In genomic region chr9:106499667-106500066, GRCm38 (mm10) we compare ENCODE assay signal across 38 mouse cellular contexts. TPM values are rescaled to one million over a fixed set of nuclear protein-coding genes. Genes with fewer than 3 reads are reported as not detected.
"Had no signal": no experiment of that assay in that cellular context is flagged by ENCODE, and none has a peak within 500 bp of the region (broad histone marks: within the 10 kb centered on the region; RNA-seq: fewer than 3 reads in every experiment).

Gene Iqcf1, plus strand, starts transcription at chr9:106499967.

- H3K27me3 ChIP-seq: hindbrain, embryonic 12.5 days; intestine, embryonic 15.5 days; limb, embryonic 13.5 days; limb, embryonic 15.5 days; liver, embryonic 12.5 days had no signal

- ATAC-seq: hindbrain, embryonic 16.5 days; inflammation-experienced regulatory T-cells, adult 6 months; intestine, embryonic 15.5 days; intestine, postnatal 0 days; liver, embryonic 12.5 days had no signal

- H3K36me3 ChIP-seq: heart, embryonic 10.5 days; heart, embryonic 12.5 days; hindbrain, embryonic 10.5 days; hindbrain, embryonic 12.5 days; intestine, embryonic 15.5 days; limb, embryonic 13.5 days; limb, embryonic 15.5 days; liver, embryonic 12.5 days had no signal

- H3K4me3 ChIP-seq: gastrocnemius, adult 2 months; heart, adult 2 months; heart, embryonic 10.5 days; heart, embryonic 12.5 days; hindbrain, embryonic 10.5 days; hindbrain, embryonic 12.5 days; intestine, embryonic 15.5 days; layer of hippocampus, adult 2 months; left cerebral cortex, adult 2 months; limb, embryonic 13.5 days; limb, embryonic 15.5 days; liver, embryonic 12.5 days had no signal

- H3K4me1 ChIP-seq: heart, embryonic 10.5 days; heart, embryonic 12.5 days; hindbrain, embryonic 10.5 days; hindbrain, embryonic 12.5 days; intestine, embryonic 15.5 days; limb, embryonic 13.5 days; limb, embryonic 15.5 days; liver, embryonic 12.5 days had no signal

- H3K9me3 ChIP-seq: heart, embryonic 10.5 days; heart, embryonic 12.5 days; hindbrain, embryonic 10.5 days; hindbrain, embryonic 12.5 days; intestine, embryonic 15.5 days; limb, embryonic 13.5 days; limb, embryonic 15.5 days; liver, embryonic 12.5 days had no signal

- DNase-seq: gastrocnemius, adult 2 months; gastrocnemius, postnatal 10 days; gastrocnemius, postnatal 25 days; heart, adult 2 months; heart, postnatal 10 days; heart, postnatal 4 days; kidney, adult 18-20 months; kidney, adult 8-10 months; kidney, postnatal 10 days; kidney, postnatal 4 days; left cerebral cortex, postnatal 4 days had no signal

RNA-seq across cellular contexts. Expression of gene Iqcf1, which starts in this region (rescaled TPM):
- total RNA-seq: gastrocnemius, adult 2 months; gastrocnemius, postnatal 10 days; gastrocnemius, postnatal 25 days; gastrocnemius, postnatal 4 days; granulocyte monocyte progenitor cell, adult 5-6 weeks; heart, adult 2 months; heart, postnatal 10 days; heart, postnatal 25 days; heart, postnatal 4 days; layer of hippocampus, adult 2 months; layer of hippocampus, postnatal 10 days; layer of hippocampus, postnatal 25 days; left cerebral cortex, adult 2 months; left cerebral cortex, postnatal 25 days; left cerebral cortex, postnatal 4 days; liver, adult 2 months had no signal
- polyA plus RNA-seq: frontal cortex, adult 2 months; heart, embryonic 10.5 days; heart, embryonic 12.5 days; heart, embryonic 14.5 days; heart, embryonic 16.5 days; hindbrain, embryonic 10.5 days; hindbrain, embryonic 12.5 days; hindbrain, embryonic 14.5 days; hindbrain, embryonic 16.5 days; inflammation-experienced regulatory T-cells, adult 6 months; intestine, embryonic 15.5 days; intestine, postnatal 0 days; kidney, embryonic 14.5 days; kidney, embryonic 16.5 days; limb, embryonic 11.5 days; limb, embryonic 13.5 days; limb, embryonic 15.5 days; liver, adult 2 months; liver, embryonic 12.5 days had no signal
